Mouse (Mus musculus) megakaryocyte, embryonic 14.5 days (primary cell): ENCODE measurements around the gene Fgr.

ENCODE experiments used
- FLI1 ChIP-seq: IDR thresholded peaks from 2 replicates; pipeline ENCODE4 v1.6.1; 2012; ENCODE audit warnings: low read length, inconsistent platforms, mixed read lengths
- GATA1 ChIP-seq: IDR thresholded peaks from 3 replicates; pipeline ENCODE4 v1.6.1; 2012; ENCODE audit warnings: mixed read lengths, low read length, inconsistent platforms, borderline replicate concordance

GRCm38 (mm10) chr4:133013266-133013891, 39.5 kb downstream of the Fgr start:
- no peak for TF ChIP-seq GATA1
- no peak for TF ChIP-seq FLI1
